Mouse (Mus musculus) hindbrain, embryonic 10.5 days (tissue): ENCODE results near the gene Ccdc85b. TPM values are rescaled to one million over a fixed set of nuclear protein-coding genes. Genes with fewer than 3 reads are reported as not detected.

ENCODE experiments used
- DNase-seq: peaks from one replicate; pipeline ENCODE4 v3.0.0-alpha.2; 2017; ENCODE audit warnings: low spot score
- H3K27ac ChIP-seq: fragments of 300-500 bp; sonication (generic); 2 replicates; pipeline ENCODE4 v1.5.1; 2016; ENCODE audit warnings: mild to moderate bottlenecking, moderate library complexity
- H3K27me3 ChIP-seq: fragments of 300-500 bp; sonication (generic); 2 replicates; pipeline ENCODE4 v1.6.1; 2016; ENCODE audit warnings: mild to moderate bottlenecking; ENCODE audit not compliant: poor library complexity, insufficient read depth, severe bottlenecking
- H3K36me3 ChIP-seq: fragments of 300-500 bp; sonication (generic); 2 replicates; pipeline ENCODE4 v1.6.1; 2016; ENCODE audit warnings: mild to moderate bottlenecking, moderate library complexity
- H3K4me1 ChIP-seq: fragments of 300-500 bp; sonication (generic); replicated peaks from 2 replicates; pipeline ENCODE4 v1.6.1; 2016; ENCODE audit warnings: mild to moderate bottlenecking
- H3K4me3 ChIP-seq: fragments of 300-500 bp; sonication (generic); 2 replicates; pipeline ENCODE4 v1.5.1; 2016; ENCODE audit warnings: mild to moderate bottlenecking, moderate library complexity
- H3K9me3 ChIP-seq: fragments of 300-500 bp; sonication (generic); 2 replicates; pipeline ENCODE4 v1.6.1; 2016; ENCODE audit warnings: mild to moderate bottlenecking, moderate library complexity
- WGBS: fragments of 180-500 bp; shearing (Covaris S2); methylation state at CpG from one replicate; pipeline ENCODE4 v1.1.7; 2016; 5-methylcytosine and 5-hydroxymethylcytosine counted together
- polyA plus RNA-seq: library from polyadenylated mRNA; unstranded; fragments of >200 nt; fragmentation: Nextera tagmentation; extraction: Ambion mirVana; gene quantifications from 2 replicates; pipeline ENCODE4 v1.2.1, GENCODE M21; 2016

Gene Ccdc85b
- polyA plus RNA-seq, 1 experiment from 2014 or later = 8.6 TPM

DNA sequence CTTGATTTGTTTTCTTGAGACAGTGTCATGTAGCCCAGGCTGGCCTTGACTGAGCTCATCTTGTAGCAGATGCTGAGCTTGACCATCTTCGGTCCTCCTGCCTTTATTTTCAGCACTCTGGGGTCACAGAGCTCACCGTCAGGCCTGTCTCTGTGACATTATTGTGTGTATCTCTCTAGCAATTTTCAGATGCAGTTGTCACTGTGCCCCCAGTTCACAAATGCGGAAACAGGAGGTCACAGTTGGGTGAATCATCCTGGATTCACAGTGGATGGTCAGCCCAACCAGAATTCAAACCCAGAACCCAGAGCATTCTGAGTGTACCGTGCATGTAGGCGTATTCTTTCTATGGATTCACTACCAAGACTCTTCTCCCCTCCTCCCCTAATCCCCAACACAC is 11.9 kb downstream of the Ccdc85b start:
- Histone ChIP-seq H3K27me3 (peaks cover 72% of the 10 kb centered on the region), H3K27ac (no peak overlapping the region), H3K36me3 (no peaks in the 10 kb centered on the region), H3K4me1 (peaks cover 24% of the 10 kb centered on the region), H3K9me3 (peaks cover 6% of the 10 kb centered on the region), H3K4me3 (no peak overlapping the region)
- no peak for DNase-seq
- 87% methylated on average over 5 of the region's 5 CpGs for WGBS

GRCm38 (mm10) chr19:5444954-5445353 is 12.7 kb downstream of the Ccdc85b start:
- 33% methylated on average over 7 of the region's 7 CpGs for WGBS
- H3K4me3 ChIP-seq = no peak overlapping the region
- H3K27me3 ChIP-seq = peaks cover 64% of the 10 kb centered on the region
- no peak for DNase-seq
- H3K4me1 ChIP-seq = peaks cover 24% of the 10 kb centered on the region
- H3K9me3 ChIP-seq = peaks cover 12% of the 10 kb centered on the region
- no peaks in the 10 kb centered on the region for H3K36me3 ChIP-seq
- no peak overlapping the region for H3K27ac ChIP-seq

DNA sequence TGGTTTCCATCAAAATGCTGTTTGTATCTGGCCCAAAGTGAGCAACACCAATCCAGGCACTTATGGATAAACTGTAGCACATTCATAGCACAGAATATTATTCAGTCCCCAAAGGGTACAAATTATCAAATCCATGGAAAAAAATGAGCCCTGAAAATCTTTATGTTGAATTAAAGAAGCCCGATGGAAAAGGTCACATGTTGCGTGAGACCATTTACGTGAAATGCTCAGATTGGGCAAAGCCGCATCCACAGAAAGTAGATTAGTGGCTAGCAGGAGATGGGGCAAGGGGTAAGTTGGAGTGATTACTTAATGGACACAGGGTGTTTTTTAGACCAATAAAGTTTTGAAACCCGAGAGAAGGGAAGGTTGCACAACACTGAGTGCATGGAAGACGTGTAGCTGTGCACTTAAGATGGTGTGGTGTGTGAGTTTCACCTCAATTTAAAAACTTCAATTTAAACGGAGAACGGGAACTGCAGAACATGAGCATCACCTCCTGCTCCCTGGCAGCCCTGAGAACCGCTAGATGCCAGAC is 13.3 kb downstream of the Ccdc85b start:
- peaks cover 15% of the 10 kb centered on the region for H3K9me3 ChIP-seq
- peaks cover 59% of the 10 kb centered on the region for H3K27me3 ChIP-seq
- no peak for DNase-seq
- peaks cover 24% of the 10 kb centered on the region for H3K4me1 ChIP-seq
- H3K4me3 ChIP-seq = no peak overlapping the region
- WGBS = 71% methylated on average over 9 of the region's 9 CpGs
- H3K36me3 ChIP-seq = no peaks in the 10 kb centered on the region
- no peak overlapping the region for H3K27ac ChIP-seq

GRCm38 (mm10) chr19:5433951-5434350 is 23.7 kb downstream of the Ccdc85b start:
- H3K36me3 ChIP-seq = no peaks in the 10 kb centered on the region
- peaks cover 21% of the 10 kb centered on the region for H3K4me1 ChIP-seq
- no peaks in the 10 kb centered on the region for H3K9me3 ChIP-seq
- H3K27me3 ChIP-seq = 0 out of 2 replicates have a peak, but pooled peaks cover 5% of the 10 kb centered on the region
- DNase-seq = no peak
- peak overlapping the region; percentile 47; the same call in 1 of the 2 replicates for H3K4me3 ChIP-seq
- peak overlapping the region; percentile 87 for H3K27ac ChIP-seq
- 75% methylated on average over 7 of the region's 7 CpGs for WGBS

- Histone ChIP-seq H3K9me3 (no peaks in the 10 kb centered on the region), H3K4me1 (peaks cover 21% of the 10 kb centered on the region), H3K36me3 (no peaks in the 10 kb centered on the region), H3K27ac (peak overlapping the region; percentile 87), H3K27me3 (0 out of 2 replicates have a peak, but pooled peaks cover 5% of the 10 kb centered on the region), H3K4me3 (peak overlapping the region; percentile 47)
- WGBS = 14% methylated on average over 16 of the region's 16 CpGs
- DNase-seq = peak; percentile 49
Observed at GRCm38 (mm10) chr19:5432992-5433852, 24.5 kb downstream of the Ccdc85b start.

GRCm38 (mm10) chr19:5431911-5432464 is 25.7 kb downstream of the Ccdc85b start:
- Histone ChIP-seq H3K4me1 (peaks cover 26% of the 10 kb centered on the region), H3K9me3 (no peaks in the 10 kb centered on the region), H3K27ac (no peak overlapping the region), H3K36me3 (peaks cover 9% of the 10 kb centered on the region), H3K27me3 (0 out of 2 replicates have a peak, but pooled peaks cover 5% of the 10 kb centered on the region), H3K4me3 (no peak overlapping the region)
- DNase-seq = no peak
- 81% methylated on average over 4 of the region's 4 CpGs for WGBS

- 87% methylated on average over 1 of the region's 1 CpGs for WGBS
Observed at GRCm38 (mm10) chr19:5430408-5430807, 27.3 kb downstream of the Ccdc85b start.

GRCm38 (mm10) chr19:5429806-5430205 is 27.9 kb downstream of the Ccdc85b start:
- no peaks in the 10 kb centered on the region for H3K9me3 ChIP-seq
- 0 out of 2 replicates have a peak, but pooled peaks cover 5% of the 10 kb centered on the region for H3K27me3 ChIP-seq
- WGBS = 74% methylated on average over 8 of the region's 8 CpGs
- no peak overlapping the region for H3K27ac ChIP-seq
- peaks cover 42% of the 10 kb centered on the region for H3K4me1 ChIP-seq
- H3K36me3 ChIP-seq = peaks cover 22% of the 10 kb centered on the region
- no peak overlapping the region for H3K4me3 ChIP-seq
- no peak for DNase-seq

More at GRCm38 (mm10) chr19:5430408-5430807, 27.3 kb downstream of the Ccdc85b start:
- peaks cover 42% of the 10 kb centered on the region for H3K4me1 ChIP-seq
- no peak for DNase-seq
- H3K36me3 ChIP-seq = peaks cover 22% of the 10 kb centered on the region
- H3K27ac ChIP-seq = no peak overlapping the region
- H3K9me3 ChIP-seq = no peaks in the 10 kb centered on the region
- H3K4me3 ChIP-seq = no peak overlapping the region
- H3K27me3 ChIP-seq = 0 out of 2 replicates have a peak, but pooled peaks cover 5% of the 10 kb centered on the region

DNA sequence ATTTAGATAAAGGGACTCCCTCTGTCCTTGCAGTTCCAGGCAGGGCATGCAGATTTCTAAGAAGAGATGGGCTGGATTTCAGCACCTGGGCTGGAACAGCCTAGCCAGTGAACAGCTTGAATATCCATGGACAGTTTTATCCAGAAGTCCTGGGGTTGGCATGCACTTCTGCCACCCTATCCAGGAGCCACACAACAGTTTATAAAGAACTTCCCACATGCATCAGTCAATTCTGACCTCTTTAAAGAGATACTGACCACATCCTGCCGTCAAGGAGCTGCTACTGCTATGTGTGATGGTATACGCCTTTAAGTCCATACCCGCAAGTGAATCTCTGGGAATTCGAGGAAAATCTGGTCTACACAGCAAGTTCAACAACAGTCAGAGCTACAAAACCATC is 28.5 kb downstream of the Ccdc85b start:
- Histone ChIP-seq H3K4me3 (no peak overlapping the region), H3K27ac (no peak overlapping the region), H3K36me3 (peaks cover 22% of the 10 kb centered on the region), H3K27me3 (no peaks in the 10 kb centered on the region), H3K9me3 (no peaks in the 10 kb centered on the region), H3K4me1 (peaks cover 37% of the 10 kb centered on the region)
- no peak for DNase-seq
- WGBS = 84% methylated on average over 4 of the region's 4 CpGs

GRCm38 (mm10) chr19:5428083-5428482 is 29.6 kb downstream of the Ccdc85b start:
- Histone ChIP-seq H3K27ac (no peak overlapping the region), H3K9me3 (no peaks in the 10 kb centered on the region), H3K4me1 (peaks cover 37% of the 10 kb centered on the region), H3K27me3 (no peaks in the 10 kb centered on the region), H3K36me3 (peaks cover 26% of the 10 kb centered on the region), H3K4me3 (no peak overlapping the region; the same call in 1 of the 2 replicates)
- no peak for DNase-seq
- WGBS = 83% methylated on average over 2 of the region's 2 CpGs

- Histone ChIP-seq H3K4me3 (peak overlapping the region; percentile 90), H3K9me3 (no peaks in the 10 kb centered on the region), H3K36me3 (peaks cover 40% of the 10 kb centered on the region), H3K4me1 (peaks cover 42% of the 10 kb centered on the region), H3K27me3 (no peaks in the 10 kb centered on the region), H3K27ac (peak overlapping the region; percentile 4)
- no peak for DNase-seq
- 94% methylated on average over 13 of the region's 13 CpGs for WGBS
Observed at GRCm38 (mm10) chr19:5426640-5427290, 30.9 kb downstream of the Ccdc85b start.

GRCm38 (mm10) chr19:5425906-5426565 is 31.7 kb downstream of the Ccdc85b start:
- H3K4me3 ChIP-seq = peak overlapping the region; percentile 90
- WGBS = 91% methylated on average over 18 of the region's 18 CpGs
- H3K4me1 ChIP-seq = peaks cover 42% of the 10 kb centered on the region
- DNase-seq = no peak
- H3K36me3 ChIP-seq = peaks cover 47% of the 10 kb centered on the region
- H3K27ac ChIP-seq = peak overlapping the region; percentile 98
- no peaks in the 10 kb centered on the region for H3K27me3 ChIP-seq
- no peaks in the 10 kb centered on the region for H3K9me3 ChIP-seq
